8 mouse cellular contexts compared by ENCODE assay signal in the genomic region with DNA sequence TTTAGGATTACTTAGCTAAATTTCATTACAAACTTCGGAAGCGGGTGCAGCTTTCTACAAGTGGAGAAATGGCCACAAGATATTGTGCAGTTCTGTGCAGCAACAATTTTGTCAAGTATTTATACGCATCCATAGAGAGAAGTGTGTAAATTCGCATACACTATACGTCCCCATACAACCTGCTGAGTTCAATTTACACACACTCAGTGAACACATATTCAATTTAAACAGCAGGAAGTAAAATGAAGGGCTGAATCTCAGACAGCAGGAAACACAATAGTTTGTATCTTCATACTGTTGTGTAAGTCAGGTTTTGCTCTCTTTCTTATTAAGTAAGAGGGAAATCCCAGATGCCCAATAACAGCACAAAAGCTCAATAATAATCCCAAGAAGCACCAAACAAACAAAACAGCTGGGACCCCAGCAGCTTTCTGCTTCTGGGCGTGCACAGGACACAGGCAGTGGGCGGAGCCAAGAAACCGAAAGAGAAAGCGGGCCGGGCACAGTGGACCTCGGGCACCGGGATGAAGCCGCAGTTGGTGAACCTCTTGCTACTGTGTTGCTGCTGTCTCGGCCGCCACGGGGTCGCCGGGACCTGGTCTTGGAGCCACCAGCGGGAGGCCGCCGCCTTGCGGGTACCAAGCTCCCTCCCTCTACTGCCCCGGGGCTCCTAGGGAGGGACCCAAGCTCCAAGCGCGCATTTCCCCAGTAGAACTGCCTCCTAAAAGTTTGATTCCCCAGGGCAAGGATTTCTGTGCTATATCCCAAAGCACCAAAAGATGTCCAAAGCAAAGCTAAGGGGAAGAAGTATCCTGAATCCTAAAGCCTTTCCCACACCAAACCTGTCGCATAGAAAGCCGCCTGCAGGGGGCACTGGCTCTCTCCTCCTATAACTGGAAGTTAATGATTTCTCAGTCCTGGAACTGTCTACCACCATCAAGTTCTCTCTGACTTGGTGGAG. TPM values are rescaled to one million over a fixed set of nuclear protein-coding genes. Genes with fewer than 3 reads are reported as not detected.
A peak's percentile ranks its signal among the peaks of the same experiment; 100 is the strongest.
DNase-seq lines count a peak whose midpoint lies in the region; ATAC-seq lines count a peak whose summit lies in the region.

Ctso (plus strand) TSS at position 461 of the 961 bp plus-strand sequence.

- H3K9me3 ChIP-seq in megakaryocyte, embryonic 14.5 days, result no peaks in the 10 kb centered on the region

- H3K4me1 ChIP-seq in megakaryocyte, embryonic 14.5 days, result peaks cover 39% of the 10 kb centered on the region

- peak within 1 kb of the TSS; percentile 94 for H3K4me3 ChIP-seq in megakaryocyte, embryonic 14.5 days (replicated peaks)

- DNase-seq in adrenal gland, adult 18-20 months (ENCODE audit: low spot score in 2 of 2), result peak; percentile 87
- peak; percentile 86 for DNase-seq in embryo, embryonic 11 days
- peak; percentile 77 for DNase-seq in gastrocnemius, postnatal 25 days
- DNase-seq in left cerebral cortex, adult 9 months (ENCODE audit: low spot score in 2 of 2), result peak; percentile 50 to 91
- DNase-seq in right cerebral cortex, adult 2 months (ENCODE audit: low spot score in 2 of 2), result peak; percentile 90 to 91
- DNase-seq in urinary bladder, postnatal 10 days (ENCODE audit: low spot score), result peak; percentile 47

- no peaks in the 10 kb centered on the region for H3K36me3 ChIP-seq in megakaryocyte, embryonic 14.5 days (replicated peaks; ENCODE audit: low read length)

- H3K27me3 ChIP-seq in megakaryocyte, embryonic 14.5 days (replicated peaks), result no peaks in the 10 kb centered on the region

- ATAC-seq in inflammation-experienced regulatory T-cells, adult 6 months, result peak; percentile 95

RNA-seq across cellular contexts. Expression of gene Ctso, which starts in this region (rescaled TPM):
- total RNA-seq in adrenal gland, adult 18-20 months (2021), result 10 to 100 TPM; 28.7 to 67.3 TPM
- total RNA-seq in gastrocnemius, postnatal 25 days (2021), result 1 to 10 TPM; 3.6 to 4.6 TPM
- 10 to 100 TPM; 41.4 to 67.8 (median 54.9) TPM for polyA plus RNA-seq in inflammation-experienced regulatory T-cells, adult 6 months (2017; shearing (Covaris generic))
- 3.7 and 6.6 TPM in 2 replicates for polyA plus RNA-seq in megakaryocyte, embryonic 14.5 days (2012; ENCODE audit: insufficient read depth, low replicate concordance)

Comparison
In these comparisons a context has a peak if more than half of its experiments do, and no peak if none do; other contexts are left out.
1. Peak in every context shown above with its lines: DNase-seq, ATAC-seq and H3K4me3 ChIP-seq.
2. RNA of gene Ctso (total RNA-seq): 28.7 to 67.3 TPM in adrenal gland, adult 18-20 months; 3.6 to 4.6 TPM in gastrocnemius, postnatal 25 days; every median in the first group is over 4 times any median in the second.